In the genomic region with DNA sequence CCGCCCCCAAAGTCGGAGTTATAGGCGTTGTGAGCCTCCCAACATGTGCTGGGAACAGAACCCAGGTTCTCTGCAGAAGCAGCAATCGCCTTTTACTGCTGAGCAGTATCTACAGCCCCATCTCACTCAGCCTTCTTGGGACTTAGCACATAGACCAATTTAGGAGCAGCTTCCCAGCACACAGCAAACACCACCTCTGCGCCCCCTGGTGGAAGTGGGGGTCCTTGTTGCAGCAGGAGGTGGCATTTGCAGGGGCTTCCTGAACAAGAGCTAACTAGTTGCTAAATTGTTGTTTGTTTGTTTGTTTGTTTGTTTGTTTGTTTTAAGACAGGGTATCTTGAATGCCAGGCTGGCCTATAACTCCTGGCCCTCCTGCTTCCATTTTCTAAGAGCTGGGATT, we compare ENCODE assay signal across 9 mouse cellular contexts. TPM values are rescaled to one million over a fixed set of nuclear protein-coding genes. Genes with fewer than 3 reads are reported as not detected.
DNase-seq lines count a peak whose midpoint lies in the region; ATAC-seq and TF ChIP-seq lines count a peak whose summit lies in the region.
"Had no signal": no experiment of that assay in that cellular context is flagged by ENCODE, and none has a peak within 500 bp of the region (broad histone marks: within the 10 kb centered on the region; RNA-seq: fewer than 3 reads in every experiment).

No protein-coding gene starts in this region.

- H3K27me3 ChIP-seq in ES-Bruce4 (ENCODE audit: control insufficient read depth, insufficient read depth, low read length, poor library complexity, severe bottlenecking): no peaks in the 10 kb centered on the region
- H3K27me3 ChIP-seq in limb, embryonic 11.5 days (ENCODE audit: control insufficient read depth, insufficient read depth, low read length): no peaks in the 10 kb centered on the region
- no peaks in the 10 kb centered on the region for H3K27me3 ChIP-seq in small intestine, adult 2 months (ENCODE audit: control insufficient read depth, insufficient read depth, low read length)
- H3K27me3 ChIP-seq in hindbrain, embryonic 12.5 days: peaks cover 31% of the 10 kb centered on the region

- no peaks in the 10 kb centered on the region for H3K36me3 ChIP-seq in ES-Bruce4 (ENCODE audit: control insufficient read depth, insufficient read depth, low read length, poor library complexity, severe bottlenecking)
- no peaks in the 10 kb centered on the region for H3K36me3 ChIP-seq in limb, embryonic 11.5 days (ENCODE audit: control insufficient read depth, insufficient read depth, low read length)
- H3K36me3 ChIP-seq in small intestine, adult 2 months (ENCODE audit: control insufficient read depth, insufficient read depth, low read length): no peaks in the 10 kb centered on the region
- H3K36me3 ChIP-seq in hindbrain, embryonic 12.5 days: no peaks in the 10 kb centered on the region

- TF ChIP-seq EP300 in ES-Bruce4 (IDR thresholded peaks at IDR 0.05; ENCODE audit: insufficient read depth, low read depth, low read length): no peak

- H3K9ac ChIP-seq in ES-Bruce4 (ENCODE audit: low read depth, poor library complexity, severe bottlenecking): no peak overlapping the region
- H3K9ac ChIP-seq in limb, embryonic 11.5 days (ENCODE audit: low read length): no peak overlapping the region
- no peak overlapping the region for H3K9ac ChIP-seq in hindbrain, embryonic 12.5 days

- H3K27ac ChIP-seq in ES-Bruce4 (ENCODE audit: insufficient read depth, low read length): no peak overlapping the region
- H3K27ac ChIP-seq in limb, embryonic 11.5 days (replicated peaks; ENCODE audit: low read depth, low read length): no peak overlapping the region
- no peak overlapping the region for H3K27ac ChIP-seq in small intestine, adult 2 months (ENCODE audit: insufficient read depth, low read depth, low read length)
- no peak overlapping the region for H3K27ac ChIP-seq in hindbrain, embryonic 12.5 days

- TF ChIP-seq CTCF in ES-Bruce4 (IDR thresholded peaks at IDR 0.05; ENCODE audit: low read depth, low read length): peak; percentile 82
- TF ChIP-seq CTCF in small intestine, adult 2 months (IDR thresholded peaks at IDR 0.05; ENCODE audit: extremely low read depth, insufficient read length, insufficient replicate concordance, low read depth, low read length): peak; percentile 72; the same call in 1 of the 2 replicates

- no peaks in the 10 kb centered on the region for H3K4me1 ChIP-seq in ES-Bruce4 (ENCODE audit: control insufficient read depth, insufficient read depth, low read length)
- H3K4me1 ChIP-seq in limb, embryonic 11.5 days (ENCODE audit: control insufficient read depth, insufficient read depth, low read length): no peaks in the 10 kb centered on the region
- no peaks in the 10 kb centered on the region for H3K4me1 ChIP-seq in small intestine, adult 2 months (ENCODE audit: control insufficient read depth, insufficient read depth, insufficient read length, low read length)
- H3K4me1 ChIP-seq in hindbrain, embryonic 12.5 days: no peaks in the 10 kb centered on the region

- 0 out of 2 replicates have a peak, but pooled peaks have one; percentile 57 for ATAC-seq in erythroblast, adult 5-6 weeks (replicated peaks; ENCODE audit: low FRiP score, poor library complexity, severe bottlenecking)
- no peak for ATAC-seq in limb, embryonic 11.5 days (ENCODE audit: insufficient number of reproducible peaks, low FRiP score, low TSS enrichment, low read depth)
- no peak for ATAC-seq in hindbrain, embryonic 12.5 days (ENCODE audit: low FRiP score)

- peak; percentile 68 for DNase-seq in layer of hippocampus, adult 11-12 months (ENCODE audit: low spot score)
- DNase-seq in layer of hippocampus, adult 9-10 months (ENCODE audit: low spot score): no peak
- DNase-seq in adipocyte (ENCODE audit: low spot score): peak; percentile 66
- DNase-seq in limb, embryonic 11.5 days (ENCODE audit: low spot score): peak; percentile 89

- WGBS in limb, embryonic 11.5 days: 23% methylated on average over 5 of the region's 5 CpGs
- WGBS in small intestine, adult 2 months: 22% methylated on average over 5 of the region's 5 CpGs
- WGBS in hindbrain, embryonic 12.5 days: 27% methylated on average over 5 of the region's 5 CpGs

- no peaks in the 10 kb centered on the region for H3K9me3 ChIP-seq in ES-Bruce4 (replicated peaks; ENCODE audit: control insufficient read depth, insufficient read depth, low read length, poor library complexity, severe bottlenecking)
- H3K9me3 ChIP-seq in limb, embryonic 11.5 days (ENCODE audit: control insufficient read depth, low read length): no peaks in the 10 kb centered on the region
- peaks cover 7% of the 10 kb centered on the region for H3K9me3 ChIP-seq in hindbrain, embryonic 12.5 days (replicated peaks)

- no peak for TF ChIP-seq POLR2A in ES-Bruce4 (IDR thresholded peaks at IDR 0.05; ENCODE audit: insufficient read depth, low read length)
- TF ChIP-seq POLR2A in small intestine, adult 2 months (IDR thresholded peaks at IDR 0.05; ENCODE audit: low read depth, low read length): no peak

- H3K4me3 ChIP-seq in ES-Bruce4 (ENCODE audit: low read depth, low read length): no peak overlapping the region
- H3K4me3 ChIP-seq in limb, embryonic 11.5 days (ENCODE audit: low read depth, low read length): no peak overlapping the region
- H3K4me3 ChIP-seq in small intestine, adult 2 months (ENCODE audit: low read depth, low read length): no peak overlapping the region
- H3K4me3 ChIP-seq in hindbrain, embryonic 12.5 days: no peak overlapping the region

- no peak overlapping the region for H3K4me2 ChIP-seq in limb, embryonic 11.5 days (ENCODE audit: low read depth, severe bottlenecking)
- no peak overlapping the region for H3K4me2 ChIP-seq in hindbrain, embryonic 12.5 days (replicated peaks)

RNA-seq across cellular contexts. Expression of a gene that starts 11.7 kb away (rescaled TPM):
- not detected in 2 replicates for polyA plus RNA-seq in ES-Bruce4 (2011; ENCODE audit: insufficient read depth, insufficient read length, low read depth, missing spikeins)
- not detected in 2 replicates for total RNA-seq in erythroblast, adult 5-6 weeks (2015; ENCODE audit: low replicate concordance)
- not detected in 2 replicates for total RNA-seq in erythroblast, adult 5-6 weeks (2017; ENCODE audit: low replicate concordance)
- polyA plus RNA-seq in limb, embryonic 11.5 days (2014; fragmentation: Nextera tagmentation; extraction: Ambion mirVana): 0.27 TPM in 1 of 2 replicates, not detected in the other
- polyA plus RNA-seq in small intestine, adult 2 months (2012; rRNA removed): not detected in 2 replicates
- 0.23 TPM in 1 of 2 replicates, not detected in the other for polyA plus RNA-seq in hindbrain, embryonic 12.5 days (2016; fragmentation: Nextera tagmentation; extraction: Ambion mirVana)

RNA-seq across cellular contexts. Expression of a gene that starts 20.1 kb away (rescaled TPM):
- polyA plus RNA-seq in ES-Bruce4 (2011; ENCODE audit: insufficient read depth, insufficient read length, low read depth, missing spikeins): not detected in 2 replicates
- total RNA-seq in erythroblast, adult 5-6 weeks (2015; ENCODE audit: low replicate concordance): not detected in 2 replicates
- not detected in 2 replicates for total RNA-seq in erythroblast, adult 5-6 weeks (2017; ENCODE audit: low replicate concordance)
- 1.5 and 2.7 TPM in 2 replicates for polyA plus RNA-seq in limb, embryonic 11.5 days (2014; fragmentation: Nextera tagmentation; extraction: Ambion mirVana)
- polyA plus RNA-seq in small intestine, adult 2 months (2012; rRNA removed): 0.15 TPM in 1 of 2 replicates, not detected in the other
- polyA plus RNA-seq in hindbrain, embryonic 12.5 days (2016; fragmentation: Nextera tagmentation; extraction: Ambion mirVana): not detected in 2 replicates
- polyA plus RNA-seq: heart, embryonic 16.5 days had no signal

RNA-seq across cellular contexts. Expression of a gene that starts 31.3 kb away (rescaled TPM):
- not detected in 2 replicates for polyA plus RNA-seq in ES-Bruce4 (2011; ENCODE audit: insufficient read depth, insufficient read length, low read depth, missing spikeins)
- total RNA-seq in erythroblast, adult 5-6 weeks (2015; ENCODE audit: low replicate concordance): not detected in 2 replicates
- not detected in 2 replicates for total RNA-seq in erythroblast, adult 5-6 weeks (2017; ENCODE audit: low replicate concordance)
- polyA plus RNA-seq in limb, embryonic 11.5 days (2014; fragmentation: Nextera tagmentation; extraction: Ambion mirVana): 0.16 TPM in 1 of 2 replicates, not detected in the other
- not detected in 2 replicates for polyA plus RNA-seq in small intestine, adult 2 months (2012; rRNA removed)
- polyA plus RNA-seq in hindbrain, embryonic 12.5 days (2016; fragmentation: Nextera tagmentation; extraction: Ambion mirVana): 0.13 TPM in 1 of 2 replicates, not detected in the other
- polyA plus RNA-seq: heart, embryonic 16.5 days had no signal

RNA-seq across cellular contexts. Expression of a gene that starts 44.5 kb away (rescaled TPM):
- 26.2 and 28.9 TPM in 2 replicates for polyA plus RNA-seq in ES-Bruce4 (2011; ENCODE audit: insufficient read depth, insufficient read length, low read depth, missing spikeins)
- total RNA-seq in erythroblast, adult 5-6 weeks (2015; ENCODE audit: low replicate concordance): 14.2 and 28.2 TPM in 2 replicates
- 8.1 and 8.6 TPM in 2 replicates for total RNA-seq in erythroblast, adult 5-6 weeks (2017; ENCODE audit: low replicate concordance)
- polyA plus RNA-seq in limb, embryonic 11.5 days (2014; fragmentation: Nextera tagmentation; extraction: Ambion mirVana): 62.2 and 63.8 TPM in 2 replicates
- 53.8 and 90.5 TPM in 2 replicates for polyA plus RNA-seq in small intestine, adult 2 months (2012; rRNA removed)
- polyA plus RNA-seq in hindbrain, embryonic 12.5 days (2016; fragmentation: Nextera tagmentation; extraction: Ambion mirVana): 62.2 and 65.8 TPM in 2 replicates

RNA-seq across cellular contexts. Expression of a gene that starts 53.5 kb away (rescaled TPM):
- not detected in 2 replicates for polyA plus RNA-seq in ES-Bruce4 (2011; ENCODE audit: insufficient read depth, insufficient read length, low read depth, missing spikeins)
- total RNA-seq in erythroblast, adult 5-6 weeks (2015; ENCODE audit: low replicate concordance): not detected in 2 replicates
- total RNA-seq in erythroblast, adult 5-6 weeks (2017; ENCODE audit: low replicate concordance): not detected in 2 replicates
- polyA plus RNA-seq in limb, embryonic 11.5 days (2014; fragmentation: Nextera tagmentation; extraction: Ambion mirVana): not detected in 2 replicates
- not detected in 2 replicates for polyA plus RNA-seq in small intestine, adult 2 months (2012; rRNA removed)
- polyA plus RNA-seq in hindbrain, embryonic 12.5 days (2016; fragmentation: Nextera tagmentation; extraction: Ambion mirVana): not detected in 2 replicates
